Mouse (Mus musculus) central nervous system, embryonic 14 days (tissue): ENCODE results near the gene Tubd1. TPM values are rescaled to one million over a fixed set of nuclear protein-coding genes. Genes with fewer than 3 reads are reported as not detected.

Source experiments
- polyA plus RNA-seq: library from polyadenylated mRNA; depleted of rRNA; stranded (reverse); fragments of >200 nt; gene quantifications from 2 replicates; pipeline ENCODE4 v1.2.3, GENCODE M21; 2012; rRNA removed

Tubd1 gene
- 5.3 and 5.5 TPM in 2 replicates for polyA plus RNA-seq

GRCm38 (mm10) chr11:86544639-86545299 is at the start of gene Tubd1, which contains the start of gene Rps6kb1:
Gene Tubd1 (plus strand): TSS chr11:86544991.
Gene Rps6kb1 (minus strand): TSS chr11:86544805.

Other genes starting within 250 kb of the Tubd1 start
- 18.9 and 21.1 TPM in 2 replicates for gene Med13, start 187.4 kb upstream of the Tubd1 start, polyA plus RNA-seq
- 7.7 and 8.3 TPM in 2 replicates for gene Rnft1, start 60.3 kb upstream of the Tubd1 start, polyA plus RNA-seq
- gene Rps6kb1, start 186 bp upstream of the Tubd1 start, polyA plus RNA-seq: 33.2 and 33.6 TPM in 2 replicates
- 42.0 and 47.6 TPM in 2 replicates for gene Vmp1, start 138.8 kb downstream of the Tubd1 start, polyA plus RNA-seq
- gene Ptrh2, start 139.0 kb downstream of the Tubd1 start, polyA plus RNA-seq: 20.2 and 24.4 TPM in 2 replicates
- gene Cltc, start 212.6 kb downstream of the Tubd1 start, polyA plus RNA-seq: 136 and 140 TPM in 2 replicates